In the genomic region with DNA sequence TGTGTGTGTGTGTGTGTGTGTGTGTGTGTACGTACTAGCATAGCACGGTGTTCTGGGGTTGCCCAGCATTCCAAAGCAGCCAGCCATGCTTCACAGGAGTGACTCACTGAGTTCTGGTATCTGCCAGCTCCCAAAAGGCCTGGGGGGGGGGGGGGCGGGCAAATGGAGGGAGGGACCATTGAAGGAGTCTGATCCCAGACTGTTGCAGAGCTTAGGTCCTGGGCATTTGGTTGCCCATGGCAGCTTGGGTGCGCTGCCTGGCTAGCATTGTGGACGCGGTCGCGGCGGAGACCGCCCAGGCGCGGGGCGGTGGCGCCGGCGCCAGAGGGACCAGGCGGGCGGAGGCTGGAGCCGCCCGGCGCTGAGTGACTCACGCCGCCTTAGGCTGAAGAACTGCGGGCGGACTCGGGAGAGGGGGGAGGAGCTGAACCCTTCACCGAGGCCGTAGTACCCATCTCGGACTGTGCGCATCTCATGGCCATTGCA, we compare ENCODE assay signal across 9 mouse cellular contexts. TPM values are rescaled to one million over a fixed set of nuclear protein-coding genes. Genes with fewer than 3 reads are reported as not detected.
DNase-seq lines count a peak whose midpoint lies in the region; ATAC-seq and TF ChIP-seq lines count a peak whose summit lies in the region.
"Had no signal": no experiment of that assay in that cellular context is flagged by ENCODE, and none has a peak within 500 bp of the region (broad histone marks: within the 10 kb centered on the region; RNA-seq: fewer than 3 reads in every experiment).

No protein-coding gene starts in this region.

- under 1% methylated on average over 29 of the region's 30 CpGs for WGBS in thymus, adult 2 months
- under 1% methylated on average over 30 of the region's 30 CpGs for WGBS in embryonic facial prominence, embryonic 10.5 days
- WGBS in hindbrain, embryonic 15.5 days: under 1% methylated on average over 30 of the region's 30 CpGs

- no peak for ATAC-seq in hindbrain, embryonic 15.5 days (ENCODE audit: low FRiP score, low read depth)
- 0 out of 2 replicates have a peak, but pooled peaks have one; percentile 19 for ATAC-seq in megakaryocyte-erythroid progenitor cell, adult 5-6 weeks (replicated peaks; ENCODE audit: low FRiP score, low TSS enrichment, poor library complexity, severe bottlenecking)

- peak overlapping the region; percentile 27 for H3K4me2 ChIP-seq in hindbrain, embryonic 15.5 days

- no peak overlapping the region for H3K27ac ChIP-seq in thymus, adult 2 months (ENCODE audit: control insufficient read depth, insufficient read depth, low read length)
- H3K27ac ChIP-seq in embryonic facial prominence, embryonic 10.5 days (replicated peaks): peak overlapping the region; percentile 91
- no peak overlapping the region for H3K27ac ChIP-seq in hindbrain, embryonic 15.5 days (replicated peaks)

- H3K27me3 ChIP-seq in thymus, adult 2 months (ENCODE audit: control insufficient read depth, insufficient read depth, low read length): peaks cover 66% of the 10 kb centered on the region
- H3K27me3 ChIP-seq in embryonic facial prominence, embryonic 10.5 days (replicated peaks; ENCODE audit: low read depth, poor library complexity, severe bottlenecking): peaks cover 94% of the 10 kb centered on the region
- H3K27me3 ChIP-seq in hindbrain, embryonic 15.5 days: peaks cover 59% of the 10 kb centered on the region

- H3K9me3 ChIP-seq in embryonic facial prominence, embryonic 10.5 days: no peaks in the 10 kb centered on the region
- no peaks in the 10 kb centered on the region for H3K9me3 ChIP-seq in hindbrain, embryonic 15.5 days

- H3K4me1 ChIP-seq in thymus, adult 2 months (replicated peaks; ENCODE audit: control insufficient read depth, insufficient read depth, low read length): peaks cover 18% of the 10 kb centered on the region
- peaks cover 85% of the 10 kb centered on the region for H3K4me1 ChIP-seq in embryonic facial prominence, embryonic 10.5 days
- peaks cover 29% of the 10 kb centered on the region for H3K4me1 ChIP-seq in hindbrain, embryonic 15.5 days (replicated peaks)

- H3K9ac ChIP-seq in hindbrain, embryonic 15.5 days: no peak overlapping the region

- DNase-seq in thymus, adult 2 months: peak; percentile 1
- no peak for DNase-seq in thymus, postnatal 36 days
- peak; percentile 76 for DNase-seq in embryonic facial prominence, embryonic 10.5 days (ENCODE audit: low spot score)
- DNase-seq in cerebellum, adult 8-10 months: no peak
- no peak for DNase-seq in frontal cortex, postnatal 36 days (ENCODE audit: low spot score in 2 of 2)
- no peak for DNase-seq in layer of hippocampus, adult 9-11 months

- TF ChIP-seq POLR2A in thymus, adult 2 months (IDR thresholded peaks at IDR 0.05; ENCODE audit: control insufficient read depth, extremely low read depth, insufficient read depth, low read length, poor library complexity): no peak

- H3K4me3 ChIP-seq in thymus, adult 2 months (ENCODE audit: control insufficient read depth, insufficient read depth, low read length): no peak overlapping the region
- H3K4me3 ChIP-seq in embryonic facial prominence, embryonic 10.5 days: peak overlapping the region; percentile 65
- 0 out of 2 replicates have a peak overlapping the region, but pooled peaks have one; percentile 11 for H3K4me3 ChIP-seq in hindbrain, embryonic 15.5 days

- TF ChIP-seq CTCF in thymus, adult 2 months (IDR thresholded peaks at IDR 0.05; ENCODE audit: borderline replicate concordance, control insufficient read depth, extremely low read depth, insufficient read depth, low read length, poor library complexity): no peak

- H3K36me3 ChIP-seq in thymus, adult 2 months (ENCODE audit: control insufficient read depth, insufficient read depth, low read length): no peaks in the 10 kb centered on the region
- peaks cover 22% of the 10 kb centered on the region for H3K36me3 ChIP-seq in embryonic facial prominence, embryonic 10.5 days (replicated peaks)
- no peaks in the 10 kb centered on the region for H3K36me3 ChIP-seq in hindbrain, embryonic 15.5 days

RNA-seq across cellular contexts. Expression of a gene that starts 3.7 kb away (rescaled TPM):
- polyA plus RNA-seq in thymus, adult 2 months (2012; rRNA removed): 0.12 and 0.17 TPM in 2 replicates
- polyA plus RNA-seq in embryonic facial prominence, embryonic 10.5 days (2016; fragmentation: Nextera tagmentation; extraction: Ambion mirVana): 33.3 and 38.4 TPM in 2 replicates
- 0.26 and 2.2 TPM in 2 replicates for polyA plus RNA-seq in hindbrain, embryonic 15.5 days (2015; fragmentation: Nextera tagmentation; extraction: Ambion mirVana)
- total RNA-seq in megakaryocyte-erythroid progenitor cell, adult 5-6 weeks (2014; fragmentation: Nextera tagmentation): not detected in 2 replicates
- total RNA-seq in megakaryocyte-erythroid progenitor cell, adult 5-6 weeks (2017): not detected in 2 replicates
- total RNA-seq: common myeloid progenitor, adult 5-6 weeks had no signal

RNA-seq across cellular contexts. Expression of a gene that starts 14.9 kb away (rescaled TPM):
- polyA plus RNA-seq in thymus, adult 2 months (2012; rRNA removed): 0.78 and 0.99 TPM in 2 replicates
- polyA plus RNA-seq in embryonic facial prominence, embryonic 10.5 days (2016; fragmentation: Nextera tagmentation; extraction: Ambion mirVana): 46.1 and 69.6 TPM in 2 replicates
- polyA plus RNA-seq in hindbrain, embryonic 15.5 days (2015; fragmentation: Nextera tagmentation; extraction: Ambion mirVana): 0.38 and 6.9 TPM in 2 replicates
- total RNA-seq in megakaryocyte-erythroid progenitor cell, adult 5-6 weeks (2014; fragmentation: Nextera tagmentation): not detected in 2 replicates
- total RNA-seq in megakaryocyte-erythroid progenitor cell, adult 5-6 weeks (2017): 0.19 TPM in 1 of 2 replicates, not detected in the other
- total RNA-seq: common myeloid progenitor, adult 5-6 weeks had no signal

Comparison
In these comparisons a context has a peak if more than half of its experiments do, and no peak if none do; other contexts are left out.
1. DNase-seq: peak in thymus, adult 2 months (single experiment) and embryonic facial prominence, embryonic 10.5 days (single experiment); none in thymus, postnatal 36 days (0 of 2), cerebellum, adult 8-10 months (single experiment), frontal cortex, postnatal 36 days (0 of 2) and layer of hippocampus, adult 9-11 months (single experiment).
2. RNA of a gene that starts 3.7 kb away (polyA plus RNA-seq): 33.3 to 38.4 TPM in embryonic facial prominence, embryonic 10.5 days; 0.26 to 2.2 TPM in hindbrain, embryonic 15.5 days and 0.12 to 0.17 TPM in thymus, adult 2 months; every median in the first group is over 10 times any median in the second.